Mouse (Mus musculus) kidney, embryonic 14.5 days (tissue): Measurements from ENCODE around the gene Birc5. TPM values are rescaled to one million over a fixed set of nuclear protein-coding genes. Genes with fewer than 3 reads are reported as not detected.
"Not testable (repeated sequence)": the region's sequence is repeated elsewhere in the genome, so short reads cannot be mapped to it uniquely, and the experiment has no call there.

Experiments
- ATAC-seq: fragments of 200-750 bp; cut with Nextera tagmentation; 2 replicates; pipeline ENCODE4 v1.8.0; 2017; ENCODE audit warnings: moderate number of reproducible peaks, mild to moderate bottlenecking, moderate TSS enrichment, moderate library complexity; ENCODE audit not compliant: low FRiP score, low TSS enrichment
- H3K27ac ChIP-seq: fragments of 300-500 bp; sonication (generic); 2 replicates; pipeline ENCODE4 v1.5.1; 2014; ENCODE audit warnings: low read depth, mild to moderate bottlenecking, low read length, moderate library complexity, mixed read lengths
- H3K27me3 ChIP-seq: fragments of 300-500 bp; sonication (generic); 2 replicates; pipeline ENCODE4 v1.6.1; 2014; ENCODE audit warnings: mild to moderate bottlenecking, low read length; ENCODE audit not compliant: control insufficient read depth, insufficient read depth
- H3K36me3 ChIP-seq: fragments of 300-500 bp; sonication (generic); 2 replicates; pipeline ENCODE4 v1.6.1; 2014; ENCODE audit warnings: low read length, mixed read lengths; ENCODE audit not compliant: control insufficient read depth, insufficient read depth
- H3K4me1 ChIP-seq: fragments of 300-500 bp; sonication (generic); 2 replicates; pipeline ENCODE4 v1.6.1; 2014; ENCODE audit warnings: low read length, mixed read lengths; ENCODE audit not compliant: control insufficient read depth, insufficient read depth
- H3K4me2 ChIP-seq: fragments of 300-500 bp; sonication (generic); replicated peaks from 2 replicates; pipeline ENCODE4 v1.6.1; 2014; ENCODE audit warnings: low read depth, mild to moderate bottlenecking, low read length
- H3K4me3 ChIP-seq: fragments of 300-500 bp; sonication (generic); 2 replicates; pipeline ENCODE4 v1.5.1; 2014; ENCODE audit warnings: mild to moderate bottlenecking, low read length
- H3K9ac ChIP-seq: fragments of 300-500 bp; sonication (generic); 2 replicates; pipeline ENCODE4 v1.6.1; 2014; ENCODE audit warnings: low read depth, mild to moderate bottlenecking, low read length, moderate library complexity
- H3K9me3 ChIP-seq: fragments of 300-500 bp; sonication (generic); 2 replicates; pipeline ENCODE4 v1.6.1; 2016; ENCODE audit warnings: low read length; ENCODE audit not compliant: control insufficient read depth
- WGBS: fragments of 180-500 bp; shearing (Covaris S2); extraction: QIAGEN DNeasy Blood & Tissue Kit; methylation state at CpG from one replicate; pipeline ENCODE4 v1.1.7; 2014; 5-methylcytosine and 5-hydroxymethylcytosine counted together
- polyA plus RNA-seq: library from polyadenylated mRNA; unstranded; fragments of >200 nt; fragmentation: Nextera tagmentation; extraction: Ambion mirVana; gene quantifications from 2 replicates; pipeline ENCODE4 v1.2.1, GENCODE M21; 2014

Gene Birc5
- polyA plus RNA-seq, 1 experiment from 2014 or later, result 350 TPM

DNA sequence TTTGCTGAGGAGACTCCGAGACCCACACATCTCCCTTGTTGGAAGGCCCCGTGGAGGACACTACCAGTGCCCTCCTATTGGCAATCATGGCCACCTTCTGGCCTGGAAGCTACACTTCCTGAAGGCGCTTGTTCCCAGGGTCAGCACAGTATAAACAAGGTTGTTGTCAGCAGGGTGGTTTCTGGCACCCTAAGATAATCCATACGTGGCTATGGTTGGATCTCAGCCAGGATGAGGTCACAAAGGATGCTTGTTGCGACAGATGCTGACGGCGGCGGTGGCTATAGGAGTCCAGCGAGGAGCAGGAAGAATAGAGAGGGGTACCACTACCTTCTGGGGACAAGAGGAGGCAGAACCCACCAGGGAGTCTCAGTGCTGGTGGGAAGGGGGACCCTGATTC lies 18.6 kb upstream of the Birc5 start:
- no peak for ATAC-seq
- Histone ChIP-seq H3K4me2 (no peak overlapping the region), H3K36me3 (no peaks in the 10 kb centered on the region), H3K27me3 (no peaks in the 10 kb centered on the region), H3K9me3 (no peaks in the 10 kb centered on the region), H3K4me3 (no peak overlapping the region), H3K9ac (no peak overlapping the region), H3K27ac (peak overlapping the region; percentile 14; the same call in 1 of the 2 replicates), H3K4me1 (peaks cover 40% of the 10 kb centered on the region)
- 74% methylated on average over 9 of the region's 9 CpGs for WGBS

DNA sequence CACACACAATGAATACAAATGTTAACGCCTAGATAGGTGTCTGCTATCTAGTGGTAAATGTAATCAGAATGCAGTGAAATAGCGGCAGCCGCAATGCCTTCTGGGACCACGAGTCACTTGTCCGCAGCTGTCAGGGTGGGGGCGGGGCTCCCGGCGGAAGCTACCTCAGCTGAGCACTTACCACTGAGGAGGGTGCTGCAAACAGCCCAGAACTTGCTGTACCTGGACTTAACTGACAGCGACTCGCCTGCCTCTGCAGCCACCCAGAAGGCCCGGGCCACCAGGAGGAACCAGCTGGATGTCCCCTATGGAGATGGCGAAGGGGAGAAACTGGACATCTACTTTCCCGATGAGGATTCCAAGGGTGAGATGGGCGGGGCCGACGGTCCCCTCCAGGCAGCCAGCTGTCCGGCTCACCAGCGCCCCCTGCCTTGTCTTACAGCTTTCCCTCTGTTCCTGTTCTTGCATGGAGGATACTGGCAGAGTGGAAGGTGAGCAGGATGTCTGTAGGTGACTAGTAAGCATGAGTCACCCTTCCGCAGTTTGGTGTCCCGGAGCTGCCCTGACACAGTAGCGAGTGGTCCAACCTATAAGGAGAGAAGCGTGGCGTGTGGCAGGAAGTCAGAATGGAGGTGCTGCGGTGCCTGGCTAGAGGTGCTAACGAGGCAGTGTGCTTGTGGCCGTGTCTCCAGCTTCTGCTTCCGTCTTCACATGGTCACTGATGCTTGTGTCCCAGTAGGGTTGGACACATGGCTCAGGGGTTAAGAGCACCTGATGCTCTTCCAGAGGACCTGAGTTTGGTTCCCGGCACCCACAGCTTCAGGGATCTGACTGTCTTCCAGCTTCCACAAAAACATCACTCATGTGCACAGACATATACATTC lies 16.7 kb upstream of the Birc5 start:
- H3K9me3 ChIP-seq, result no peaks in the 10 kb centered on the region
- 17% methylated on average over 28 of the region's 28 CpGs for WGBS
- H3K4me3 ChIP-seq, result peak overlapping the region; percentile 23; the same call in 1 of the 2 replicates
- peak; percentile 34 for ATAC-seq
- peaks cover 34% of the 10 kb centered on the region for H3K4me1 ChIP-seq
- H3K27me3 ChIP-seq, result no peaks in the 10 kb centered on the region
- H3K27ac ChIP-seq, result no peak overlapping the region
- no peaks in the 10 kb centered on the region for H3K36me3 ChIP-seq
- H3K4me2 ChIP-seq, result peak overlapping the region; percentile 49
- peak overlapping the region; percentile 25; the same call in 1 of the 2 replicates for H3K9ac ChIP-seq

DNA sequence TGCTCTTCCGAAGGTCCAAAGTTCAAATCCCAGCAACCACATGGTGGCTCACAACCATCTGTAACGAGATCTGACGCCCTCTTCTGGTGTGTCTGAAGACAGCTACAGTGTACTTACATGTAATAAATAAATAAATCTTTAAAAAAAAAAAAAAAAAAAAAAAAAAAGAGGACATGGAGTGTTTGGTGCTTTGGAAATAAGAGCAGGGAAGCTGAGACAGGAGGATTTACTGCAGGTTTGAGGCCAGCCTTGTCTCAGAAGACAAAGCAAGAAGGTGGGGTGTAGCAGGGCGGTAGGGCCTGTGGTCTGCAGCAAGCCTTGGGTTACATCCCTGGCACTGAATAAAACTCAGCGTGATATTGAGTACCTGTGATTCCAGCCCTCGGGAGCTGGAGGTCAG lies 15.5 kb upstream of the Birc5 start:
- ATAC-seq, H3K27me3 ChIP-seq, H3K36me3 ChIP-seq, H3K27ac ChIP-seq, H3K9ac ChIP-seq, H3K4me2 ChIP-seq, H3K4me3 ChIP-seq, H3K9me3 ChIP-seq: not testable (repeated sequence)
- peaks cover 26% of the 10 kb centered on the region for H3K4me1 ChIP-seq
- 92% methylated on average over 4 of the region's 6 CpGs for WGBS

DNA sequence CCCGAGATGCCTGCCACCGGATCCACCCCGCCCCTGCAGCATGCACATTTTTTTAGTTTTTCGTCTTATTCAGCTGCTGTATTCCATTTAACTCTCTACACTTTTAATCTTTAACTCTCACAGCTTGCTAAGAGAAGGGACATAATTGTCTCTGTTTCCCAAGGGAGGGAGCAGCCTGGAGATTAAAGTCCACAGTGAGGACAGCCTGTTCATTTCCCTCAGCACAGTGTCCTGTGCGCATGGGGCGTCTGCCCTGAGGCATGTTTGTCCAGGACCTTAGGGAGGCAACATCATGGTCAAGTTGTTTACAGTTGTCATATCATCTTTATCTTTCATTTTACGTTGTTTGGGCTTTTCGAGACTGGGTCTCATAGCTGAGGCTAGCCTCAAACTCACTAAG lies 15.0 kb upstream of the Birc5 start:
- 89% methylated on average over 8 of the region's 8 CpGs for WGBS
- H3K9ac ChIP-seq, result no peak overlapping the region
- no peaks in the 10 kb centered on the region for H3K27me3 ChIP-seq
- no peak overlapping the region for H3K4me2 ChIP-seq
- H3K36me3 ChIP-seq, result no peaks in the 10 kb centered on the region
- H3K27ac ChIP-seq, result no peak overlapping the region
- H3K4me1 ChIP-seq, result peaks cover 21% of the 10 kb centered on the region
- H3K9me3 ChIP-seq, result no peaks in the 10 kb centered on the region
- ATAC-seq, result no peak
- no peak overlapping the region for H3K4me3 ChIP-seq

DNA sequence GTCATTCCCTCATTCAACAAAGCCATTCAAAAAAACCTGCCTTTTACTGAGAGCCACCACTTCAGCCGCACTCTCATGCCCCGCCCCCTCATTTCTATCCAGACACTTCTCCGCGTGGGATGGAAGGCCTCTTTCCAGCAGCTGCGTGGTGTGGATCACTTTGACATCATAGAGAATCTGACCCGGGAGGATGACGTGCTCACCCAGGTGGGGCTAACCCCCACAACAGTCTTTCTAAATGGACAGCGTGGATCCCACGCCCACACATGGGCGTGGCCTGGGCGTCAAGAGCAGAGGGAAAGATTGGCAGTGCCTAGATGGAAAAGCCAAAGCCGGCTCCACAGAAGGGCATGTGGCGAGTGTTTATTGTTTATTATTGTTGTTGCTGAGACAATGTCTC lies 12.7 kb upstream of the Birc5 start:
- WGBS, result 29% methylated on average over 13 of the region's 13 CpGs
- H3K9me3 ChIP-seq, result no peaks in the 10 kb centered on the region
- ATAC-seq, result no peak
- no peaks in the 10 kb centered on the region for H3K36me3 ChIP-seq
- peak overlapping the region; percentile 34; the same call in 1 of the 2 replicates for H3K4me2 ChIP-seq
- H3K4me3 ChIP-seq, result no peak overlapping the region
- peaks cover 8% of the 10 kb centered on the region; the same call in 1 of the 2 replicates for H3K4me1 ChIP-seq
- H3K27me3 ChIP-seq, result no peaks in the 10 kb centered on the region
- no peak overlapping the region for H3K27ac ChIP-seq
- no peak overlapping the region for H3K9ac ChIP-seq

DNA sequence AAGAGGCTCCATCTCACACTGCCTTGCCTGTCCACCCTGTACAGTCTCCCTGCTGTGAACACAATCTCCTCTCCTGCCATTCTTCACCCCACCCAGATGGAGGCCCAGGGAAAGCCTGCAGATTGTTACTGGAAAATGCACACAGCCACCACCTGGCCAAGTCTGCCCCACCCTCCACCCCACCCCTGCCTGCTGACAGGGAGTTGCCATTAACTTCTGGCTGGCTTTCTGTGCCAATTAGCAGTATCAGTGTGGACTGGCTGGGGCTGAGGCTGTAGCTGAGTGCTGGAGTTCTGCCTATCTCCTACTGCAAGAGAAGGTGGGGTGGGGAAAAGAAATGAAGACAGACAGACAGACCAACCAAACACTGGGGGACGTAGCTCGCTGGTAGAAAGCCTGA lies 10.5 kb upstream of the Birc5 start:
- Histone ChIP-seq H3K4me1 (no peaks in the 10 kb centered on the region), H3K9me3 (no peaks in the 10 kb centered on the region), H3K9ac (no peak overlapping the region), H3K27ac (no peak overlapping the region), H3K4me2 (no peak overlapping the region), H3K4me3 (no peak overlapping the region), H3K27me3 (no peaks in the 10 kb centered on the region), H3K36me3 (no peaks in the 10 kb centered on the region)
- ATAC-seq, result no peak
- 68% methylated on average over 2 of the region's 2 CpGs for WGBS

DNA sequence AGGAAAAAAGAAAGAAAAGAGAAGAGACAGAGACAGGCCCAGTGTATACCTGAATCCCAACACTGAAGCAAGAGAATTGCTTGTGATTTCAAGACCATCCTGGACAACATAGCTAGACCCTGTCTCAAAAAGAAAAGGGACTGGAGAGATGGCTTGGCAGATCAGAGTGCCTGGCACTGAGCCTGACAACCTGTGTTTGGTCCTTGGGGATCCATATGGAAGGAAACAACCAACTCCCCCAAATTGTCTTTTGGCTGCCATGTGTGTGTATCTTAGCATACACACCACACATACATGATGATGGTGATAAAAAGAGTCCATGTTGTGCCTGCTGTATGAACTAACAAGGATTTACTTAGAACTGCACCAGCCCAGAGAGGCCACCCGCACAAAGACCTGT lies 10.0 kb upstream of the Birc5 start:
- Histone ChIP-seq H3K27me3 (no peaks in the 10 kb centered on the region), H3K9ac (no peak overlapping the region), H3K27ac (no peak overlapping the region), H3K9me3 (no peaks in the 10 kb centered on the region), H3K4me2 (no peak overlapping the region), H3K4me3 (no peak overlapping the region), H3K36me3 (no peaks in the 10 kb centered on the region), H3K4me1 (no peaks in the 10 kb centered on the region)
- no peak for ATAC-seq
- WGBS, result 100% methylated on average over 1 of the region's 1 CpGs

DNA sequence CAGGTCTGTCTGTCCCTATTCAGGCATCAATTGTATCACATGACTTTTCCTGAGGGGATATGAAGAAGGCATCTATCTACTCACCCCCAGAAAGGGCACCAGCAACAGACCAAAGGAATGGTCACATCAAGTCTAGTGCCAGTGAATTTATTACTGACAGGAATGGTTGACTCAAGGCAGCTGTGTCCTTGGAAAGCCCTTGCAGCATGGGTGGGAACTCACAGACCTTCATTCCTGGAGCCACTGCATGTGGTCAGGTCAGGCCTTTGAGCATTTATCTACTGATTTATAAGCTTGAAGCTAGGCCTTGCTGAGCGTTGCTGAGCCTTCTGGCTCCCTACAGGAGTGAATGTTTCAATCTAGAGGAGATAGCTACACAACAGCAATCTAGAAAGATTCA lies 8.1 kb upstream of the Birc5 start:
- WGBS, result 24% methylated on average over 1 of the region's 1 CpGs
- Histone ChIP-seq H3K36me3 (no peaks in the 10 kb centered on the region), H3K4me2 (no peak overlapping the region), H3K4me1 (no peaks in the 10 kb centered on the region), H3K9me3 (no peaks in the 10 kb centered on the region), H3K27ac (no peak overlapping the region), H3K4me3 (no peak overlapping the region), H3K27me3 (no peaks in the 10 kb centered on the region), H3K9ac (no peak overlapping the region)
- no peak for ATAC-seq

DNA sequence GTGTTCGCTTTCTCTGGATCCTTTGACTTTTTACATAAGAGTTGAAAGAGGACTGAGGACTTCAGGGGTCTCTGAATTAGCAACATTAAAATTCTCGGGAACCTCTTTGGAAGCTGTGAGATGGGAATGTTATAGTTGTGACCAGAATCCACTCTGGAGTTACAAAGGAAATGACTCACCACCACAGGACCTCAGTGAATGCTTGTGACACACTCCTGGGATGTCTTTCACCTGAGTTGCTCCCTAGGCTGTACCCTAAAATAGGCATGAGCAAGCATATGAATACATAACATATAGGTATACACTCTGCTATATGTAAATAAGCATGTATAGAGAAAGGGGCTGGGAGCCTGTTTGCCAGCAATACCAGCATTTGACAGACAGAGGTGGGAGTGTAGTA lies 5.6 kb upstream of the Birc5 start:
- Histone ChIP-seq H3K4me1 (peaks cover 11% of the 10 kb centered on the region), H3K9ac (no peak overlapping the region), H3K4me2 (no peak overlapping the region), H3K9me3 (no peaks in the 10 kb centered on the region), H3K27me3 (no peaks in the 10 kb centered on the region), H3K4me3 (no peak overlapping the region), H3K27ac (no peak overlapping the region), H3K36me3 (no peaks in the 10 kb centered on the region)
- no peak for ATAC-seq
- 81% methylated on average over 2 of the region's 2 CpGs for WGBS
